In genomic region chr1:73850173-73851014, GRCm38 (mm10) we compare ENCODE assay signal across 11 mouse cellular contexts.
DNase-seq lines count a peak whose midpoint lies in the region; ATAC-seq and TF ChIP-seq lines count a peak whose summit lies in the region.
"Had no signal": no experiment of that assay in that cellular context is flagged by ENCODE, and none has a peak within 500 bp of the region (broad histone marks: within the 10 kb centered on the region; RNA-seq: fewer than 3 reads in every experiment).

No protein-coding gene starts in this region.

- H3K9me3 ChIP-seq in intestine, embryonic 15.5 days, result no peaks in the 10 kb centered on the region
- H3K9me3 ChIP-seq in midbrain, embryonic 10.5 days (replicated peaks), result no peaks in the 10 kb centered on the region
- H3K9me3 ChIP-seq: limb, embryonic 15.5 days had no signal

- peak; percentile 55; the same call in 1 of the 2 replicates for ATAC-seq in intestine, embryonic 15.5 days

- no peak overlapping the region for H3K9ac ChIP-seq in intestine, embryonic 15.5 days
- H3K9ac ChIP-seq: limb, embryonic 15.5 days had no signal

- no peaks in the 10 kb centered on the region for H3K27me3 ChIP-seq in intestine, embryonic 15.5 days (replicated peaks)
- H3K27me3 ChIP-seq in midbrain, embryonic 10.5 days (ENCODE audit: low read depth, poor library complexity, severe bottlenecking), result no peaks in the 10 kb centered on the region
- H3K27me3 ChIP-seq: limb, embryonic 15.5 days had no signal

- no peak for TF ChIP-seq POLR2A in brain, embryonic 14.5 days (IDR thresholded peaks at IDR 0.05; ENCODE audit: borderline replicate concordance, extremely low read depth, insufficient read depth, insufficient read length, poor library complexity, severe bottlenecking)

- WGBS in intestine, embryonic 15.5 days, result 83% methylated on average over 11 of the region's 11 CpGs
- WGBS in midbrain, embryonic 10.5 days, result 66% methylated on average over 11 of the region's 11 CpGs

- no peaks in the 10 kb centered on the region for H3K36me3 ChIP-seq in intestine, embryonic 15.5 days
- no peaks in the 10 kb centered on the region for H3K36me3 ChIP-seq in midbrain, embryonic 10.5 days
- H3K36me3 ChIP-seq: limb, embryonic 15.5 days had no signal

- no peak for TF ChIP-seq CTCF in brain, embryonic 14.5 days (IDR thresholded peaks at IDR 0.05; ENCODE audit: borderline replicate concordance, extremely low read depth, insufficient read depth, insufficient read length)
- no peak for TF ChIP-seq CTCF in gastrocnemius, adult 2 months (IDR thresholded peaks at IDR 0.05)

- H3K4me1 ChIP-seq in intestine, embryonic 15.5 days (replicated peaks), result no peaks in the 10 kb centered on the region; the same call in 1 of the 2 replicates
- peaks cover 17% of the 10 kb centered on the region for H3K4me1 ChIP-seq in midbrain, embryonic 10.5 days

- H3K4me3 ChIP-seq in intestine, embryonic 15.5 days (replicated peaks), result no peak overlapping the region
- H3K4me3 ChIP-seq in midbrain, embryonic 10.5 days, result no peak overlapping the region
- no peak overlapping the region for H3K4me3 ChIP-seq in gastrocnemius, adult 2 months
- H3K4me3 ChIP-seq: erythroblast, embryonic 14.5 days; limb, embryonic 15.5 days had no signal

- no peak overlapping the region for H3K4me2 ChIP-seq in intestine, embryonic 15.5 days (replicated peaks)
- H3K4me2 ChIP-seq: limb, embryonic 15.5 days had no signal

- intact Hi-C loops in gastrocnemius, adult 2 months (cut with DNase I), result no loop called here

- peak; percentile 73 to 74 for DNase-seq in cerebellum, postnatal 10 days
- DNase-seq in cerebellum, adult 11-12 months, result no peak
- DNase-seq in brain, embryonic 14.5 days (ENCODE audit: low read depth), result peak; percentile 93
- DNase-seq in midbrain, embryonic 10.5 days (ENCODE audit: low spot score), result no peak
- no peak for DNase-seq in gastrocnemius, adult 2 months
- DNase-seq in layer of hippocampus, adult 9-10 months (ENCODE audit: low spot score), result no peak
- no peak for DNase-seq in frontal cortex, adult 2 months (ENCODE audit: extremely low spot score in 1 of 2, low spot score in 1 of 2)
- DNase-seq: heart, postnatal 4 days had no signal

- no peak overlapping the region for H3K27ac ChIP-seq in intestine, embryonic 15.5 days
- H3K27ac ChIP-seq in midbrain, embryonic 10.5 days (replicated peaks), result 0 out of 2 replicates have a peak overlapping the region, but pooled peaks have one; percentile 28
- H3K27ac ChIP-seq in gastrocnemius, adult 2 months, result no peak overlapping the region
- H3K27ac ChIP-seq: limb, embryonic 15.5 days had no signal

Comparison
In these comparisons a context has a peak if more than half of its experiments do, and no peak if none do; other contexts are left out.
1. DNase-seq: peak in cerebellum, postnatal 10 days (2 of 2) and brain, embryonic 14.5 days (single experiment); none in cerebellum, adult 11-12 months (single experiment), midbrain, embryonic 10.5 days (single experiment), gastrocnemius, adult 2 months (single experiment), layer of hippocampus, adult 9-10 months (single experiment) and frontal cortex, adult 2 months (0 of 2).